Mouse (Mus musculus): Measurements from ENCODE around the gene Adipor1.

DNA sequence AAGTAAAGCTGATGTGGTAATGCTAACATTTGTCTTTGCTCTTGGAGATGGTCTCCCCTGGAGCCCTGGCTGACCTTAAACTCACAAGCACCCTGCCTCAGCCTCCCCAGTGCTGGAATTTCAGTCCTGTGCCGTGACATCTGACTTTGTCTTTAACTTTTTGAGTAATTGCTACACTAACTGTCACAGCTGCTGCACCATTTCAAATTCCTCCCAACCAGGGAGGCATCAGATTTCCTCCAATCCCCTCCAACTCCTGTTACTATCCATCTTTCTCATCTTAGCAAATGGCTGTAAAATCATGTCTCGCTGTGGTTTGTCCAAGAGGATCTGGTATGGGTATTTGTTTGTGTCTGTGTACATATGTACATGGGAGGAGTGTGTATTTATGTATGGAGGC lies 41.1 kb upstream of the Adipor1 start:
- TF ChIP-seq CTCF (IDR thresholded peaks at IDR 0.05; ENCODE audit: low read depth) (no peak), EP300 (IDR thresholded peaks at IDR 0.05; ENCODE audit: low read depth) (no peak)
